Mouse (Mus musculus): ENCODE measurements at regions not wholly inside any gene's neighbourhood (a gene's known extent, or its start where the extent isn't known, plus 50 kb on each side); places are given as distances from the start of the nearest gene placed in this dataset.

DNA sequence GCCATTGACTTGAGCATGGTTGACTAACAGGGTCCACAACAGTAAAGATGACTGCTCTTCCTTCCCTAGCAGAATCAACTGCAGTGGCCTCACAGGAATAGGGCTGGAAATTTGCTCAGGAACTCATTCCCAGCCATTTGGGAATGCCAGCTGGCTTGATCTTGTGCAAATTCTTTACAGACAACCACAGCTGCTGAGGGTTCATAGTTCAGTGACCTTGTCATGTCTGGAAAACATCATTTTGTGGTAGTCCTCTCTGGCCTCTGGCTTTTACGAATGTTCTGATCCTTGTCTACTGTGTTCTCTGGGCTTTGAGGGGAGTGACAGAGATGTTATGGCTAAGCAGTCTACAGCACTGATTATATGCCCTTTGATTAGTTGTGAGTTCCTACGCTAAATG, 432.0 kb downstream of the Gm21750 start:
- TF ChIP-seq CTCF (IDR thresholded peaks at IDR 0.05; ENCODE audit: low read depth) = no peak
- TF ChIP-seq EP300 (IDR thresholded peaks at IDR 0.05; ENCODE audit: low read depth) = no peak
